In genomic region chr19:29146820-29147219, GRCm38 (mm10) we compare ENCODE assay signal across 16 mouse cellular contexts.
"Had no signal": no experiment of that assay in that cellular context is flagged by ENCODE, and none has a peak within 500 bp of the region (broad histone marks: within the 10 kb centered on the region; RNA-seq: fewer than 3 reads in every experiment).

No protein-coding gene starts in this region.

- H3K4me2 ChIP-seq: intestine, embryonic 15.5 days; limb, embryonic 13.5 days; liver, embryonic 11.5 days; lung, embryonic 15.5 days; neural tube, embryonic 15.5 days had no signal

- DNase-seq: kidney, adult 2 months; left cerebral cortex, postnatal 4 days; lung, postnatal 4 days; midbrain, embryonic 14.5 days; right cerebral cortex, adult 18-20 months; right cerebral cortex, postnatal 25 days; thymus, adult 18-20 months; thymus, postnatal 14 days had no signal

- ATAC-seq: intestine, embryonic 15.5 days had no signal

- H3K27me3 ChIP-seq: intestine, embryonic 15.5 days; limb, embryonic 13.5 days; lung, embryonic 15.5 days; neural tube, embryonic 15.5 days had no signal

- H3K27ac ChIP-seq: intestine, embryonic 15.5 days; layer of hippocampus, adult 2 months; limb, embryonic 13.5 days; lung, embryonic 15.5 days; midbrain, embryonic 10.5 days; neural tube, embryonic 15.5 days had no signal

- H3K9me3 ChIP-seq: intestine, embryonic 15.5 days; limb, embryonic 13.5 days; lung, embryonic 15.5 days; midbrain, embryonic 10.5 days; neural tube, embryonic 15.5 days had no signal

- H3K4me1 ChIP-seq: intestine, embryonic 15.5 days; lung, embryonic 15.5 days; midbrain, embryonic 10.5 days; neural tube, embryonic 15.5 days had no signal

- H3K4me3 ChIP-seq: intestine, embryonic 15.5 days; layer of hippocampus, adult 2 months; limb, embryonic 13.5 days; lung, embryonic 15.5 days; midbrain, embryonic 10.5 days; myocyte; neural tube, embryonic 15.5 days had no signal

- H3K9ac ChIP-seq: intestine, embryonic 15.5 days; limb, embryonic 13.5 days; lung, embryonic 15.5 days; neural tube, embryonic 15.5 days had no signal
